Mouse (Mus musculus) adrenal gland, postnatal 36 days (tissue): Measurements from ENCODE around the gene Canx. TPM values are rescaled to one million over a fixed set of nuclear protein-coding genes. Genes with fewer than 3 reads are reported as not detected.
"Not testable (repeated sequence)": the region's sequence is repeated elsewhere in the genome, so short reads cannot be mapped to it uniquely, and the experiment has no call there.

Experiments used
- DNase-seq, 2 experiments: peaks; one replicate each; pipeline ENCODE4 v3.0.0; 2021; ENCODE audit warnings: mixed read lengths in 1 of 2
- long read RNA-seq, 2 experiments: library from polyadenylated mRNA; stranded (forward); transcript quantifications; one replicate each; pipeline ENCODE4 v2.0.0; 2021; ENCODE audit warnings: borderline sequencing depth in 2 of 2
- total RNA-seq, 2 experiments: library from RNA; stranded (reverse); gene quantifications; 2 replicates each; pipeline ENCODE4 v1.2.3; 2021

Gene Canx
- total RNA-seq, result 100 to 1,000 TPM; 473 to 490 TPM
- long read RNA-seq, experiment 1, full-length matches to known transcripts, result 157 of 233 reads
- long read RNA-seq, experiment 1, partial matches to known transcripts, result 43 of 233 reads
- long read RNA-seq, experiment 1, other reads (novel, unspliced or antisense), result 33 of 233 reads
- long read RNA-seq, experiment 2, transcript Canx-201 (15 exons, 3,779 nt), result major isoform, 58 of 79 reads
- long read RNA-seq, experiment 2, partial matches to known transcripts, result 6 of 79 reads
- long read RNA-seq, experiment 2, other reads (novel, unspliced or antisense), result 13 of 79 reads

- DNase-seq, result peak; percentile 97
Observed at GRCm38 (mm10) chr11:50325496-50326301, at the start of gene Canx. Gene Canx (minus strand): TSS chr11:50325673.

GRCm38 (mm10) chr11:50374286-50375015 is 49.0 kb upstream of the Canx start:
- DNase-seq, result no peak

- DNase-seq, result no peak
Observed at GRCm38 (mm10) chr11:50373621-50374020, 48.1 kb upstream of the Canx start.

- no peak for DNase-seq
Observed at GRCm38 (mm10) chr11:50373086-50373485, 47.6 kb upstream of the Canx start.

GRCm38 (mm10) chr11:50371911-50372310 is 46.4 kb upstream of the Canx start:
- DNase-seq, result no peak

- DNase-seq, result peak; percentile 68 to 78
Observed at GRCm38 (mm10) chr11:50371399-50371841, 45.9 kb upstream of the Canx start.

GRCm38 (mm10) chr11:50370969-50371368 is 45.5 kb upstream of the Canx start:
- no peak for DNase-seq

GRCm38 (mm10) chr11:50369360-50369911 is 44.0 kb upstream of the Canx start:
- no peak for DNase-seq

GRCm38 (mm10) chr11:50367531-50367930 is 42.1 kb upstream of the Canx start:
- no peak for DNase-seq

- no peak for DNase-seq
Observed at GRCm38 (mm10) chr11:50365322-50365721, 39.8 kb upstream of the Canx start.

GRCm38 (mm10) chr11:50364548-50364947 is 39.1 kb upstream of the Canx start:
- DNase-seq, result peak; percentile 65 to 83

- not testable (repeated sequence) for DNase-seq
Observed at GRCm38 (mm10) chr11:50361282-50361681, 35.8 kb upstream of the Canx start.

- DNase-seq, result peak; percentile 20 to 35
Observed at GRCm38 (mm10) chr11:50358950-50359861, 33.7 kb upstream of the Canx start.

GRCm38 (mm10) chr11:50355395-50355794 is 29.9 kb upstream of the Canx start:
- no peak for DNase-seq

GRCm38 (mm10) chr11:50354851-50355250 is 29.4 kb upstream of the Canx start:
- no peak for DNase-seq

GRCm38 (mm10) chr11:50354162-50354561 is 28.7 kb upstream of the Canx start, which contains the start of gene Cby3:
Gene Cby3 (plus strand): TSS chr11:50354462.
- DNase-seq, result no peak

- no peak for DNase-seq
Observed at GRCm38 (mm10) chr11:50352177-50352576, 26.7 kb upstream of the Canx start.

- DNase-seq, result no peak
Observed at GRCm38 (mm10) chr11:50346256-50347032, 21.0 kb upstream of the Canx start.

GRCm38 (mm10) chr11:50345486-50345885 is 20.0 kb upstream of the Canx start:
- DNase-seq, result no peak

GRCm38 (mm10) chr11:50336891-50337290 is 11.4 kb upstream of the Canx start:
- no peak for DNase-seq
